Mouse (Mus musculus) lung, postnatal 0 days (tissue): ENCODE results near the gene Dclre1b.

Experiments
- CTCF ChIP-seq: IDR thresholded peaks from 2 replicates; pipeline ENCODE4 v1.5.1; 2016; ENCODE audit warnings: antibody characterized with exemption, mild to moderate bottlenecking
- EP300 ChIP-seq: IDR thresholded peaks from 2 replicates; pipeline ENCODE4 v1.6.1; 2016; ENCODE audit warnings: antibody characterized with exemption, mild to moderate bottlenecking, control low read depth

GRCm38 (mm10) chr3:103802861-103803260, 6.4 kb downstream of the Dclre1b start:
- TF ChIP-seq CTCF (no peak), EP300 (no peak)
